Mouse (Mus musculus) kidney, embryonic 15.5 days (tissue): ENCODE results near the gene Ubl7. TPM values are rescaled to one million over a fixed set of nuclear protein-coding genes. Genes with fewer than 3 reads are reported as not detected.

Source experiments
- ATAC-seq: fragments of 200-750 bp; cut with Nextera tagmentation; replicated peaks from 2 replicates; pipeline ENCODE4 v1.8.0; 2017; ENCODE audit warnings: moderate TSS enrichment; ENCODE audit not compliant: low FRiP score
- H3K27ac ChIP-seq: fragments of 300-500 bp; sonication (generic); 2 replicates; pipeline ENCODE4 v1.5.1; 2015; ENCODE audit warnings: mild to moderate bottlenecking, inconsistent platforms
- H3K27me3 ChIP-seq: fragments of 300-500 bp; sonication (generic); 2 replicates; pipeline ENCODE4 v1.6.1; 2015; ENCODE audit warnings: inconsistent platforms
- H3K36me3 ChIP-seq: fragments of 300-500 bp; sonication (generic); 2 replicates; pipeline ENCODE4 v1.6.1; 2015; ENCODE audit warnings: inconsistent platforms
- H3K4me1 ChIP-seq: fragments of 300-500 bp; sonication (generic); 2 replicates; pipeline ENCODE4 v1.6.1; 2015; ENCODE audit warnings: inconsistent platforms
- H3K4me2 ChIP-seq: fragments of 300-500 bp; sonication (generic); 2 replicates; pipeline ENCODE4 v1.6.1; 2015; ENCODE audit warnings: moderate library complexity, mild to moderate bottlenecking, inconsistent platforms
- H3K4me3 ChIP-seq: fragments of 300-500 bp; sonication (generic); replicated peaks from 2 replicates; pipeline ENCODE4 v1.5.1; 2015; ENCODE audit warnings: mild to moderate bottlenecking, inconsistent platforms
- H3K9ac ChIP-seq: fragments of 300-500 bp; sonication (generic); 2 replicates; pipeline ENCODE4 v1.6.1; 2015; ENCODE audit warnings: mild to moderate bottlenecking, inconsistent platforms
- H3K9me3 ChIP-seq: fragments of 300-500 bp; sonication (generic); replicated peaks from 2 replicates; pipeline ENCODE4 v1.6.1; 2016; ENCODE audit warnings: inconsistent platforms
- WGBS: fragments of 180-500 bp; shearing (Covaris S2); methylation state at CpG from one replicate; pipeline ENCODE4 v1.1.7; 2015; ENCODE audit warnings: mixed read lengths; 5-methylcytosine and 5-hydroxymethylcytosine counted together
- polyA plus RNA-seq: library from polyadenylated mRNA; unstranded; fragments of >200 nt; fragmentation: Nextera tagmentation; extraction: Ambion mirVana; gene quantifications from 2 replicates; pipeline ENCODE4 v1.2.1, GENCODE M21; 2015

Ubl7 gene
- polyA plus RNA-seq, 1 experiment from 2014 or later: 114 TPM

- H3K4me3 ChIP-seq: no peak overlapping the region
- 90% methylated on average over 5 of the region's 5 CpGs for WGBS
- H3K27me3 ChIP-seq: no peaks in the 10 kb centered on the region
- no peak overlapping the region for H3K27ac ChIP-seq
- no peaks in the 10 kb centered on the region for H3K9me3 ChIP-seq
- no peak overlapping the region for H3K9ac ChIP-seq
- H3K4me1 ChIP-seq: no peaks in the 10 kb centered on the region
- H3K36me3 ChIP-seq: peaks cover 94% of the 10 kb centered on the region
- ATAC-seq: no peak
- H3K4me2 ChIP-seq: no peak overlapping the region
These were observed 11.6 kb downstream of the Ubl7 start for GRCm38 (mm10) chr9:57922381-57922780.

DNA sequence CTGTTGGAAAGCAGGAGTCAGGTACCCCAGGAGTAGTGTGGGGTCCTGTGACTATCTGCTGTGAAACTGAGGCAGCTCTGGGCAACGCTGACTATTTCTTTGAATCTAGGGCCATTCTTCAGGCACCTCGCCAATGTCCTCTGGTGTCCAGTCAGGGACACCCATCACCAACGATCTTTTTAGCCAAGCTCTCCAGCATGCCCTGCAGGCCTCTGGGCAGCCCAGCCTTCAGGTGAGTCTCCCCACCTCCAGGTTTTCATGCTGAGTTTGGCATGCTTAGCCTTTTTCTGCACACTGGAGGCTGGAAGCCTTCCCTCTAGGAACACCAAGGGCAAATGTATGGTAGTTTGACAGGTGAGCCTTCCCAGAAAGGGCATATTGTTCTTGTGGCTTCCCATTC, 12.3 kb downstream of the Ubl7 start:
- Histone ChIP-seq H3K9me3 (no peaks in the 10 kb centered on the region), H3K4me3 (no peak overlapping the region), H3K36me3 (peaks cover 95% of the 10 kb centered on the region), H3K27me3 (no peaks in the 10 kb centered on the region), H3K27ac (no peak overlapping the region), H3K4me1 (no peaks in the 10 kb centered on the region), H3K4me2 (no peak overlapping the region), H3K9ac (no peak overlapping the region)
- WGBS: 91% methylated on average over 3 of the region's 3 CpGs
- no peak for ATAC-seq

DNA sequence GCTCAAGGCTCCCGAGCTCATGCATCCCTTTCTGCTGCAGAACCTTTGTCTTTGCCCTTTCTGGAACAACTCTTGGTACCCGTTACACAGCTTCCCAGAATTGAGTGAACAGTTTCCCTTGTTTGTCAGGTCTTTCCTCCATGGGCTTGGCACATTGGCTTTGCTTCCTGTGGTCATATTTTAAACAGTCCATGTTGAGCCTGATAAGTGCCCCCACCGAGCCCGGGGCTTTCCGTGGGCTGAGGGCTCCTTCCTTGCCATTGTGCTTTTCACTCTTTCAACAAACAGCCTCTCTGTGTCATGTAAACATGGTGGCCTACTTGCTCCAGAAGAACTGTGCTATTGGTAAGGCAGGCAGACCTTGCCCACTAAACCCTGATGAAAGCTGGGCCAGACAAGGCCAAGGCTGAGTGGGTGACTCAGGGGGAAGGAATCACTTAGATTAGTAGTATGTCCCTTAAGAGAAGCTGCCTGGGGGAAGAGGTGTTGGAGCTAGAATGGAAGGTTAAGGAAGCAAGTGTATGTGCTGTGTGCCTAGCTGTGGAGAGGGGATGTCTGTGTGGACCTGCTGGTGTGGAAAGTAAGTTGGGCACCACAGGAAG, 20.5 kb downstream of the Ubl7 start:
- H3K4me3 ChIP-seq: no peak overlapping the region
- H3K27ac ChIP-seq: no peak overlapping the region
- H3K9ac ChIP-seq: no peak overlapping the region
- no peaks in the 10 kb centered on the region for H3K9me3 ChIP-seq
- ATAC-seq: no peak
- no peak overlapping the region for H3K4me2 ChIP-seq
- no peaks in the 10 kb centered on the region for H3K27me3 ChIP-seq
- peaks cover 40% of the 10 kb centered on the region for H3K36me3 ChIP-seq
- 75% methylated on average over 5 of the region's 5 CpGs for WGBS
- no peaks in the 10 kb centered on the region for H3K4me1 ChIP-seq

- ATAC-seq: no peak
- H3K27ac ChIP-seq: no peak overlapping the region
- no peaks in the 10 kb centered on the region for H3K9me3 ChIP-seq
- H3K9ac ChIP-seq: no peak overlapping the region
- H3K4me3 ChIP-seq: no peak overlapping the region
- H3K36me3 ChIP-seq: peaks cover 32% of the 10 kb centered on the region
- no peaks in the 10 kb centered on the region for H3K4me1 ChIP-seq
- H3K4me2 ChIP-seq: no peak overlapping the region
- WGBS: 72% methylated on average over 3 of the region's 3 CpGs
- H3K27me3 ChIP-seq: peaks cover 6% of the 10 kb centered on the region
These were observed 21.5 kb downstream of the Ubl7 start for GRCm38 (mm10) chr9:57932253-57932652.

- Histone ChIP-seq H3K9ac (no peak overlapping the region), H3K27me3 (peaks cover 13% of the 10 kb centered on the region), H3K4me2 (no peak overlapping the region), H3K9me3 (no peaks in the 10 kb centered on the region), H3K36me3 (peaks cover 24% of the 10 kb centered on the region), H3K4me3 (no peak overlapping the region), H3K27ac (no peak overlapping the region), H3K4me1 (no peaks in the 10 kb centered on the region)
- 68% methylated on average over 6 of the region's 6 CpGs for WGBS
- no peak for ATAC-seq
These were observed 22.2 kb downstream of the Ubl7 start for GRCm38 (mm10) chr9:57932831-57933602.

DNA sequence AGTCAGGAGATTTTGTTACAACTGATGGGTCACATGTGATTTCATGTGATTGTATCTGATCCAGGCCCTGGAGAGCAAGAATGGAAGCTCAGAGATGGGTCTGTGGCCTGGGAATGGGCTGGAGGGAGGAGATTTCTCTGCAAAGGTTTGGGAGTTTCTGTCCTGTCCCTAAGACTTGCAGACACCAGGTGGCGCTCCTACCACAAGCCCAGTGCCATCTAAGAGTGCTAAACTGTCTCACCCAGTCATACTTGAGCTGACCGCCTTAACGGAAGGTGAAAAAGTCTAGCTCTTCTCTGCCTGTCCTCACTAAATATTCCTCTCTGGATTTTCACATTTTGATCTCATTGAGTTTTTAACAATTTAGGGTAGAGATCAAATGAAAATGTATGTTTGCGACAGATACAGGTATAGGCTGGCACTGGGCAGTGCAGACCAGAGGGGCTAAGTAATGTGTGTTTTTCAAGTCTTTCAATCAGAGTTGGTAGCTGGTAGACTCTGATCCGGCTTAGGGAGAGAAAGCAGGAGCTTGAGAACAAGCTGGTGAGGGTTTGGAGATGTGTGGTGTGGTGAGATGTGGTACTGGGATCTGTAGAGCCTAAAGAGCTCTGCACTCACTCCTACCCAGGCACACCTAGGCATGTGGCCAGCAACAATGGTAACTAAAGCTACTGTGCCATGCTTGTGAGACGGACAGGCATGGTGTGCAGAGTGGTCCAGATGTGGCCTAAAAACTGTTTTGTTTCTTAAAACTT, 25.1 kb downstream of the Ubl7 start:
- H3K9me3 ChIP-seq: no peaks in the 10 kb centered on the region
- no peaks in the 10 kb centered on the region for H3K36me3 ChIP-seq
- ATAC-seq: no peak
- WGBS: 30% methylated on average over 6 of the region's 6 CpGs
- H3K9ac ChIP-seq: no peak overlapping the region
- H3K4me2 ChIP-seq: no peak overlapping the region
- H3K27me3 ChIP-seq: peaks cover 31% of the 10 kb centered on the region
- no peak overlapping the region for H3K4me3 ChIP-seq
- no peak overlapping the region for H3K27ac ChIP-seq
- peaks cover 14% of the 10 kb centered on the region for H3K4me1 ChIP-seq

GRCm38 (mm10) chr9:57937171-57937570, 26.4 kb downstream of the Ubl7 start:
- H3K4me1 ChIP-seq: peaks cover 21% of the 10 kb centered on the region
- no peaks in the 10 kb centered on the region for H3K36me3 ChIP-seq
- no peak overlapping the region for H3K27ac ChIP-seq
- H3K9me3 ChIP-seq: no peaks in the 10 kb centered on the region
- WGBS: 84% methylated on average over 4 of the region's 4 CpGs
- no peak overlapping the region for H3K9ac ChIP-seq
- no peak for ATAC-seq
- peaks cover 44% of the 10 kb centered on the region for H3K27me3 ChIP-seq
- H3K4me3 ChIP-seq: no peak overlapping the region
- H3K4me2 ChIP-seq: no peak overlapping the region

DNA sequence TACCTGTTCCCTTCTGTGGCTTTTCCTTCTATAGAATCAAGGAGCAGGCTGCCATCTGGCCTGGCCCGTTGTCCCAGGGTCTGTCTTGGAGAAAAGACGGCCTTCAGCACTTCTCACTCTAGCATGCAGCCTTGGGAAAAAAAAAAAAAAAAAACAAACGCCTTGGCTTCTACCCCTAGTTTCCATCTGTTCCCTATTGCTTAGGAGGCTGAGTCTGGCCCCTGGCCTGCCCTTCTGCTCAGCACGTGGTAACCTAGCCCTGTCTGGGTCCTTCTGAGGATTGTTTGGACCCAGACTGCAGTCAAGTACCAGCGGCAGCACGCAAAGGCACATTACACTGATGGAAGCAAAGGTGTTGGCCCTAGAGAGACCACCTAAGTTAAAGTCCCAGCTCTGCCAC, 26.9 kb downstream of the Ubl7 start:
- H3K4me1 ChIP-seq: peaks cover 21% of the 10 kb centered on the region
- H3K9me3 ChIP-seq: no peaks in the 10 kb centered on the region
- H3K27me3 ChIP-seq: peaks cover 49% of the 10 kb centered on the region
- no peak for ATAC-seq
- no peak overlapping the region for H3K9ac ChIP-seq
- WGBS: 64% methylated on average over 6 of the region's 6 CpGs
- no peak overlapping the region for H3K4me2 ChIP-seq
- H3K4me3 ChIP-seq: no peak overlapping the region
- H3K27ac ChIP-seq: no peak overlapping the region
- no peaks in the 10 kb centered on the region for H3K36me3 ChIP-seq

- no peak for ATAC-seq
- Histone ChIP-seq H3K9ac (no peak overlapping the region), H3K4me3 (no peak overlapping the region), H3K27me3 (peaks cover 55% of the 10 kb centered on the region), H3K4me1 (peaks cover 21% of the 10 kb centered on the region), H3K4me2 (no peak overlapping the region), H3K36me3 (no peaks in the 10 kb centered on the region), H3K27ac (no peak overlapping the region), H3K9me3 (no peaks in the 10 kb centered on the region)
- 80% methylated on average over 5 of the region's 5 CpGs for WGBS
These were observed 27.7 kb downstream of the Ubl7 start for GRCm38 (mm10) chr9:57938225-57939055.

DNA sequence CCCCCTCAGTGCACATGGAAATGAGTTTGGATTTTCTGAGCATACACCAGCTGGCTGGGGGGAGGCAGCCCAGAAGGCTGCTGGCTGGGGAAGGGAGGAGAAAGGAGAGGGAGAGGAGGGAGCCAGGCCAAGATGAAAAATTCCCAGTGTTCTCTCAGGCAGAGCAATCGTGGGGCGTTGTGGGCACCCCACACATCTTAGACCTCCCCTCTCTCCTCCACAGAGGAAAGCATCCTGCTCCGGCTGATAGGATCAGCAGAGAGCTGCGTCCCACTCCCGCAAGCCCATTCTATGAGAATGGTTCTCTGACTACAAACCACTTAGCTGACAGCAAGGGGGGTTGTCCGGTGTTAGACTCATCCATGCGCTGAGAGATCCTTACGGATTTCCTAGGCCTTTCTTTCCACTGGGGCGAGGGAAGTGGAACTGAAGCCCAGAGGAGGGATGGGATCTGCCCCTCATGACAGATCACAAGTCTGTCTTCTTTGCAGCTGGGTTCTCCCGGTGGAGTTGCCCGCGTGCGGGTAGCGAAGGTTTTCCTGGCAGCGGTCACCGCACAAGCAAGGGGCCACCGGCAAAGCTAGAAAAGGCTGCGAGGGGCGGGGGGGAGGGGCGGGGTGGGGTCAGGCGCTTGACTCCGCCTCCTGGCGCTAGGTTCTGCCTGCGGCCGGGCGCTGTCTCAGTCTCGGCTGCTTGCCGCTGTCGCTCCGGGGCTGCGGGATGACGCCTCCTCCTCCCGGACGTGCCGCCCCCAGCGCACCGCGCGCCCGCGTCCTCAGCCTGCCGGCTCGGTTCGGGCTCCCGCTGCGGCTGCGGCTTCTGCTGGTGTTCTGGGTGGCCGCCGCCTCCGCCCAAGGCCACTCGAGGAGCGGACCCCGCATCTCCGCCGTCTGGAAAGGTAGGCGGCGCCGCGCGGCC, 28.9 kb downstream of the Ubl7 start, which contains the start of gene Sema7a:
Gene Sema7a (plus strand): TSS at position 682 of the 918 bp plus-strand sequence.
- Histone ChIP-seq H3K36me3 (no peaks in the 10 kb centered on the region), H3K27me3 (peaks cover 62% of the 10 kb centered on the region), H3K4me1 (peaks cover 21% of the 10 kb centered on the region), H3K9me3 (no peaks in the 10 kb centered on the region), H3K27ac (0 out of 2 replicates have a peak within 1 kb of the TSS, but pooled peaks have one; percentile 43), H3K4me3 (peak within 1 kb of the TSS; percentile 64), H3K4me2 (peak within 1 kb of the TSS; percentile 100), H3K9ac (peak within 1 kb of the TSS; percentile 62)
- WGBS: 1% methylated on average over 49 of the region's 60 CpGs
- ATAC-seq: peak; percentile 82

DNA sequence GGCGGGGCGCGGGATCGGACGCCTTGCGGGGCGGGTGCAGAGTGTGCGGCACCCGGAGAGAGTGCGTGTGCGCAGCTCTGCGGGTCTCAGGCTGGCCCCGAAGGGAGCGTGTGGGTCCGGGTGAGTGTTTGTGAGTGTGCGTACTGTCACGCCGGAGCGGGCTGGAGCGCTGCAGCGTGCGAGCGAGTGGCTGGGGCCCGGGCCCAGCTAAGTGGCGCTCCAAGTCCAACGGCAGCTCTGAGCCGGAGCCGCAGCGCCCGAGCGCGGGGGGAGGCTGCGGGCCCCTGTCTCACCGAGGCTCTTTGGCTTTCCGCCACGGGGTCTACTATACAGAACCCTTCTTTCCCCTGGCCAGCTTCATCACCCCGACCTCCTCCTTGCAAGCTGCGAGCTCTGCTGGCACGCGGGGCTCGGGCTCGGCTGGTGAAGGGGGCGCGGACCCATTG, 29.6 kb downstream of the Ubl7 start:
- no peak overlapping the region for H3K27ac ChIP-seq
- H3K36me3 ChIP-seq: no peaks in the 10 kb centered on the region
- WGBS: under 1% methylated on average over 43 of the region's 44 CpGs
- peak overlapping the region; percentile 64 for H3K4me3 ChIP-seq
- H3K9ac ChIP-seq: peak overlapping the region; percentile 62
- peaks cover 21% of the 10 kb centered on the region for H3K4me1 ChIP-seq
- peak overlapping the region; percentile 100 for H3K4me2 ChIP-seq
- H3K27me3 ChIP-seq: peaks cover 64% of the 10 kb centered on the region
- peak; percentile 60 for ATAC-seq
- H3K9me3 ChIP-seq: no peaks in the 10 kb centered on the region
